Mouse (Mus musculus) liver, embryonic 14.5 days (tissue): Measurements from ENCODE around the gene Uri1.

Experiments used
- CTCF ChIP-seq: IDR thresholded peaks from 2 replicates; pipeline ENCODE4 v1.5.1; 2016; ENCODE audit warnings: antibody characterized with exemption, low read depth, control low read depth
- EP300 ChIP-seq: IDR thresholded peaks from 2 replicates; pipeline ENCODE4 v1.6.1; 2016; ENCODE audit warnings: antibody characterized with exemption, low read depth

- TF ChIP-seq CTCF (no peak), EP300 (no peak)
Measured at GRCm38 (mm10) chr7:37972571-37972970, 50.8 kb downstream of the Uri1 start.
